Mouse (Mus musculus) erythroblast, embryonic 14.5 days (primary cell): ENCODE data around the gene Zbtb7b.

Experiments
- GATA1 ChIP-seq: IDR thresholded peaks from 2 replicates; pipeline ENCODE4 v1.6.1; 2012; ENCODE audit warnings: low read length, inconsistent platforms, mixed read lengths
- TAL1 ChIP-seq: IDR thresholded peaks from 3 replicates; pipeline ENCODE4 v1.6.1; 2012; ENCODE audit warnings: low read length, inconsistent platforms, mixed read lengths

DNA sequence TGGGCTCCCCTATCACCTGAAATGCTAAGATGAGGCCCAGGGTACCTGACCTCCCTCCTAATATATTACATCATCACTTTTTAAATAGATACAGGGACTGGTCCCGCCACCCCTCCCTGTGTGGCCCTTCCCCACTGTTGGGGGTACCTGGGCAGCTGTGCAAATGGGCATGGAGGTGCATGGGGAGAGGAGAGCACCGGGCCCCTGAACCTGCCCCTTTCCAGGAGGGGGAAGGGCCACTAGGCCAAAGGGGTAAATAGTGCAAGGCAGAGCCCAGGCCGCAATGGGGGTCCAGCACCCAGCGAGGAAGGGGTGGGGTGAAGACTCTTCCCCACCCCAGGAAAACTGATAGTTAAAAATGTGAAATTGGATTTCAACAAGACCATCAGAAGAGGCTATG is 16.7 kb downstream of the Zbtb7b start:
- TF ChIP-seq GATA1, result no peak
- no peak for TF ChIP-seq TAL1
